In genomic region chr13:58066496-58067389, GRCm38 (mm10) we compare ENCODE assay signal across 8 mouse cellular contexts. TPM values are rescaled to one million over a fixed set of nuclear protein-coding genes. Genes with fewer than 3 reads are reported as not detected.
DNase-seq lines count a peak whose midpoint lies in the region; ATAC-seq and TF ChIP-seq lines count a peak whose summit lies in the region.

No protein-coding gene starts in this region.

- no peak for DNase-seq in forebrain, postnatal 0 days
- DNase-seq in forebrain, embryonic 14.5 days (ENCODE audit: low spot score): no peak
- DNase-seq in heart, postnatal 14 days: peak; percentile 42 to 47
- DNase-seq in kidney, postnatal 36 days: peak; percentile 74
- no peak for DNase-seq in frontal cortex, postnatal 36 days (ENCODE audit: low spot score in 2 of 2)
- DNase-seq in left cerebral cortex, adult 18-20 months (ENCODE audit: low spot score in 2 of 2): no peak

- peaks cover 7% of the 10 kb centered on the region for H3K36me3 ChIP-seq in forebrain, postnatal 0 days (ENCODE audit: insufficient read depth)
- no peaks in the 10 kb centered on the region; the same call in 1 of the 2 replicates for H3K36me3 ChIP-seq in forebrain, embryonic 14.5 days (ENCODE audit: control insufficient read depth, insufficient read depth, low read length)

- H3K27ac ChIP-seq in forebrain, postnatal 0 days (ENCODE audit: low read depth, low read length): 0 out of 2 replicates have a peak overlapping the region, but pooled peaks have one; percentile 10
- H3K27ac ChIP-seq in forebrain, embryonic 14.5 days (ENCODE audit: low read depth, low read length): no peak overlapping the region
- peak overlapping the region; percentile 92 for H3K27ac ChIP-seq in brown adipose tissue, adult 24 weeks (replicated peaks; ENCODE audit: low read depth, low read length)

- TF ChIP-seq CTCF in forebrain, postnatal 0 days (IDR thresholded peaks at IDR 0.05; ENCODE audit: low read depth): no peak

- H3K4me2 ChIP-seq in forebrain, postnatal 0 days (ENCODE audit: low read depth): no peak overlapping the region
- no peak overlapping the region for H3K4me2 ChIP-seq in forebrain, embryonic 14.5 days (ENCODE audit: low read length)

- no peak for ATAC-seq in forebrain, postnatal 0 days
- ATAC-seq in forebrain, embryonic 14.5 days: no peak
- peak; percentile 10 for ATAC-seq in megakaryocyte, adult 5-6 weeks (ENCODE audit: poor library complexity, severe bottlenecking)

- H3K4me1 ChIP-seq in forebrain, postnatal 0 days (ENCODE audit: insufficient read depth): no peaks in the 10 kb centered on the region
- H3K4me1 ChIP-seq in forebrain, embryonic 14.5 days (ENCODE audit: control insufficient read depth, insufficient read depth, low read length): 0 out of 2 replicates have a peak, but pooled peaks cover 5% of the 10 kb centered on the region
- H3K4me1 ChIP-seq in brown adipose tissue, adult 24 weeks (ENCODE audit: control insufficient read depth, insufficient read depth, insufficient read length, low read length): peaks cover 18% of the 10 kb centered on the region

- H3K4me3 ChIP-seq in forebrain, postnatal 0 days (ENCODE audit: low read depth, low read length): no peak overlapping the region
- no peak overlapping the region for H3K4me3 ChIP-seq in forebrain, embryonic 14.5 days (ENCODE audit: low read depth, low read length)
- H3K4me3 ChIP-seq in brown adipose tissue, adult 24 weeks (ENCODE audit: insufficient read depth, low read depth, low read length): peak overlapping the region; percentile 8

- no peaks in the 10 kb centered on the region for H3K27me3 ChIP-seq in forebrain, postnatal 0 days (ENCODE audit: insufficient read depth, low read length)
- H3K27me3 ChIP-seq in forebrain, embryonic 14.5 days (replicated peaks; ENCODE audit: control insufficient read depth, insufficient read depth, low read length): no peaks in the 10 kb centered on the region

- WGBS in forebrain, postnatal 0 days: 76% methylated on average over 14 of the region's 14 CpGs
- 82% methylated on average over 14 of the region's 14 CpGs for WGBS in forebrain, embryonic 14.5 days

- intact Hi-C loops in heart, postnatal 14 days (cut with DNase I): loop anchor here (1.0 kb wide), 1 partner anchor 32 kb away; no protein-coding TSS in a partner anchor

- H3K9ac ChIP-seq in forebrain, postnatal 0 days: no peak overlapping the region
- H3K9ac ChIP-seq in forebrain, embryonic 14.5 days (ENCODE audit: low read length): no peak overlapping the region

- no peaks in the 10 kb centered on the region for H3K9me3 ChIP-seq in forebrain, postnatal 0 days (ENCODE audit: low read length)
- H3K9me3 ChIP-seq in forebrain, embryonic 14.5 days (replicated peaks; ENCODE audit: control insufficient read depth, low read length): no peaks in the 10 kb centered on the region

RNA-seq across cellular contexts. Expression of gene Klhl3, which starts 46.6 kb away (rescaled TPM):
- total RNA-seq in forebrain, postnatal 0 days (2014; rRNA removed): 11.9 and 12.2 TPM in 2 replicates
- 7.6 and 12.6 TPM in 2 replicates for polyA plus RNA-seq in forebrain, postnatal 0 days (2015; fragmentation: Nextera tagmentation; extraction: Ambion mirVana)
- 5.3 and 6.5 TPM in 2 replicates for polyA plus RNA-seq in forebrain, embryonic 14.5 days (2014; fragmentation: Nextera tagmentation; extraction: Ambion mirVana)
- 0.20 and 0.46 TPM in 2 replicates for polyA plus RNA-seq in brown adipose tissue, adult 24 weeks (2012; ENCODE audit: insufficient read depth, insufficient read length, missing spikeins)
- 1 to 10 TPM; 3.7 to 4.1 TPM for total RNA-seq in heart, postnatal 14 days (2021)
- total RNA-seq in megakaryocyte, adult 5-6 weeks (2015): 0.07 and 0.09 TPM in 2 replicates
- 0.11 and 0.12 TPM in 2 replicates for total RNA-seq in megakaryocyte, adult 5-6 weeks (2017)
- 10 to 100 TPM; 30.1 to 33.9 TPM for total RNA-seq in left cerebral cortex, adult 18-20 months (2021)

Comparison
In these comparisons a context has a peak if more than half of its experiments do, and no peak if none do; other contexts are left out.
1. DNase-seq: peak in heart, postnatal 14 days (2 of 2) and kidney, postnatal 36 days (2 of 2); none in forebrain, postnatal 0 days (single experiment), forebrain, embryonic 14.5 days (single experiment), frontal cortex, postnatal 36 days (0 of 2) and left cerebral cortex, adult 18-20 months (0 of 2).
2. RNA of gene Klhl3, which starts 46.6 kb away (total RNA-seq): 30.1 to 33.9 TPM in left cerebral cortex, adult 18-20 months, 11.9 to 12.2 TPM in forebrain, postnatal 0 days and 3.7 to 4.1 TPM in heart, postnatal 14 days; 0.07 to 0.12 TPM in megakaryocyte, adult 5-6 weeks; every median in the first group is over 4 times any median in the second.